Mouse (Mus musculus): ENCODE results near the gene Card14. TPM values are rescaled to one million over a fixed set of nuclear protein-coding genes. Genes with fewer than 3 reads are reported as not detected.
"Not testable (repeated sequence)": the region's sequence is repeated elsewhere in the genome, so short reads cannot be mapped to it uniquely, and the experiment has no call there.

The Card14 gene
- total RNA-seq, 2 experiments from 2014 or later: 0.06 to 0.16 TPM

DNA sequence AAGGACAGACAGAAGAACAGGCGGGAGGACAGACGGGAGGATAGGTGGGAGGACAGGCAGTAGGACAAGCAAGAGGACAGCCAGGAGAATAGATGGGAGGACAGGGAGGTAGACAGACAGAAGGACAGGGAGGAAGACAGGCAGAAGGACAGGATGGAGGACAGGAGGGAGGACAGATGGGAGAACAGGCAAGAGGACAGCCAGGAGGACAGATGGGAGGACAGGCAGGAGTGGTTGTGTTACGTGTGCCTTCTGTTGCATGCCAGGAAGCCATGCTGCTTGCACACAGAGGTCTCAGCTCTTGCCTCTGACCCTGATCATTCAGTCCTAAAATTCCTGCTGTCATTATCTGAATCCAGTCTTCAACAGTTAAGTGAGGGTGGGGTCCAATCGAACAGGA, 46.4 kb downstream of the Card14 start:
- intact Hi-C loops (cut with DNase I): loop anchor here (2.0 kb wide), 1 partner anchor 53 kb away; the partner anchor contains the start of gene Eif4a3
- no peak for DNase-seq

DNA sequence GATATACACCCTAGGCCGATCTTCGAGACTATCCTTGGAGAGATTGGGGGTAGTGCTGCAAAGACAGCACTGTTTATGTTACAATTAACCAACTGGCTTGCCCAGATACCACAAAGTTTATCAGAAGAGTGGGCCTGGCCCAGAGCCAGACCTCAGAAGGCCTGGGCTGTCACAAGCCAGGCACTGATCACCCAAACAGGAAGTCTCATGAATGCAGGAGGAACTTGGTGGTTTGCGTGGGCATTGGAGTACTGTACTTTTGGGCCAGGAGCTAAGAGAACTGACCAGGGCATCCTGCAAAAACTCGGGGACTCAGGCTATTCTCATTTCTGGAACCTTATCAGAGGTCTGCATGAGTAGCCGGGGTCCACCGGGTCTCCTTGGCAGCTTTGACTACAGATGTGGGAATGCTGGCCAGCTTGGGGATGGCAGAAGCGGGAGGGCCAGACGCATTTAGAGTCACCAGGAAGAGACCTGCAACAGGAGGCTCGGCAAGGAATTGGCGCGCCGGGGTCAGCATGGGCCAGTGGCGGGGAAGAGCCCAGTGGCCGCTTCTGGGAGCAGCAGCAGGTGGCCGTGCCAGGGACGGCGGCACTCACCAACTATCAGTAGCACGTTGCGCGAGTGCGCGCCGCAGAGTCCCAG, 47.4 kb downstream of the Card14 start:
- intact Hi-C loops (cut with DNase I): loop anchor here (2.0 kb wide), 1 partner anchor 54 kb away; the partner anchor contains the start of gene Eif4a3
- DNase-seq: peak; percentile 56 to 62

DNA sequence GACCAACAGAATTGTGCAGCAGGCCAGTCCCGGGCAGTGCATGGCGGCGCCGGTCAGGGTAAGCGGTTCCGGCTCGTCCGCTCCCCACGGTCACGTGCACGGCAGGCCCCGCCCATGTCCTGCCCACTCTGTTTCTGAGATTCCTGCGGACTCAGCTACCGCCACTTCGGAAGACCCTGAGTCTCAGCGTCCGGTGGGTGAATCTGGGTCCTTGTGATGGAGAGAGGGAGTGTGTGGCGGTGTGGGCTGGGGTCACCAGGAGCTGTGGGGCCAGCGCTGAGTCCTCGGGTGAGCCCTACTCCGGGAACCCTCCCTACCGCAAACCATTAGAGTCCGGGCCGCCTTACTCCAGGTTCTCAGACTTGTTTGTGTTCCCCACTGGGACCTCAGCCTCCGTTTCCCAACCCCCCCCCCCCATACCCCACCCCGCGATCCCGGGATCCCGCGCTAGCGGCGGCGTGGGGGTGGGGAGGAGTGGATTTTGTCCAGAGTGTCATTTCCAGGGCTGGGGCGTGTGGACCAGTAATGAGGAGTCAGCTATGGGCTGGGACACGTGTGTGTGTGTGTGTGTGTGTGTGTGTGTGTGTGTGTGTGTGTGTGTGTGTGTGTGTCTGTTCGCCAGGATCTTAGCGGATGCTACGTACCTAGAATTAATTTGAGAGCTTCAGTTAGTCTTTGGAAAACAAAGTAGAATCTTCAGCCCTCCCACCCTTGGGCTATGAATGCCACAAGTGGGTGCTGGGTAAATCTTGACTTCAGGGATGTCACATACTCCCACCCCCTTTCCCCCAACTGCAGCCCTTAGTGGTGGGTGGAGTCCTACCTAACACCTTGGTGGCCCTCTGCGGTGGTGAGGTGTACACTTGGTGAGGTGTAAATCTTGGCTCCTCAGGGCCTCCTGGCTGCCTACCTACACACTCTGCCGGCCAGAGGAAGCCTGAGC, 48.1 kb downstream of the Card14 start, which contains the start of the genes Sgsh and Slc26a11:
Sgsh (minus strand) TSS at position 94 of the 943 bp plus-strand sequence.
Slc26a11 (plus strand) TSS at position 115 of the 943 bp plus-strand sequence.
- intact Hi-C loops (cut with DNase I): loop anchor here (2.0 kb wide), 1 partner anchor 55 kb away; the partner anchor contains the start of gene Eif4a3
- DNase-seq: peak; percentile 90 to 93

DNA sequence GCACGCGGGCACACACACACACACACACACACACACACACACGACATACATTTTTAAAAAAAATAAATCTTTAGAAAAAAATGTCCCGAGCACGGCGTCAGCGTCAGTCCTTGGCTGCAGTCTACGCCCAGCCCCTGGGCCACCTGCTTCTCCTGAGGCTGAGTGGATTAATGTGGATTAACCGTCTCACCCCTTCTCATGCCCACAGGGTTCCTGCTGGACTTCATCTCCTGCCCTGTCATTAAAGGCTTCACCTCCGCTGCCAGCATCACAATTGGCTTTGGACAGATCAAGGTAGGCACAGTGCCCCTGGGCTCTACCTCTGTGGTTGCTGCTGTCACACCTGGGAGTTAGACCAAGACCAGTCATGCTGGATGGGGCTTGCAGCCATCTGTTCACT, 51.5 kb downstream of the Card14 start:
- DNase-seq: no peak
- intact Hi-C loops (cut with DNase I): no loop called here

DNA sequence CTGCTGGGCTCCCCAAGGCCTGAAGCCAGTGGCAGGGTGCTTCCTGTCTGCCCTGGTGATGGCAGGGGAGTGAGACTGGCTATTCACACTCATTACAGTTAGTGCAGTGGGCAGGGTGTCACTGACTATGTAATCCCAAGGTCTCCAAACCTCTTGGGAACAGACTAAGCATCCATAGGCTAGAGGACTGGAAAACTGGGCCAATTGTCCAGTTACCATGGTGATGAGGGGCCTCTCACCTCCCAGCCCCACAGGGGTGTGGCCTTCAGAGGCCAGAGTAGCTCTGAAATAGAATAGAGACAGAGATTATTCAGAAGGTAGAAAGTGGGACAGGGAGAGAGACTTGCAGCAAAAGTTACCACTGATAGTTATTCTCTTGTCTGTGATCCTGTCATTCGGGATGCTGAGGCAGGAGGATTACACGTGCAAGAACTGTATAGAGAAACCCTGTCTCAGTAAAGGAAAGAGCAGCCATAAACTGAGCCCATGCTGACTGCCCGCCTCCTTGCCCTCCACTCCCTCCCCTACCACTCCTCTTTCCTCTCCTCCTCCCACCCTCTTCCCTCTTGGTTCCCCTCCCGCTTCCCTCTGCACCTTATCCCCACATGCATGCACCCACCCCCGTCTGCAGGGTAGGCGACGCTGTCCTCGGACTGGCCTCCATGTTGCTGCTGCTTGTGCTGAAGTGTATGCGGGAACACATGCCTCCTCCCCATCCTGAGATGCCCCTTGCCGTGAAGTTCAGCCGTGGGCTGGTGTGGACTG, 55.4 kb downstream of the Card14 start:
- intact Hi-C loops (cut with DNase I): loop anchor here (1.0 to 5.0 kb wide), 2 partner anchors 24 to 39 kb away; no protein-coding TSS in a partner anchor
- DNase-seq: no peak

DNA sequence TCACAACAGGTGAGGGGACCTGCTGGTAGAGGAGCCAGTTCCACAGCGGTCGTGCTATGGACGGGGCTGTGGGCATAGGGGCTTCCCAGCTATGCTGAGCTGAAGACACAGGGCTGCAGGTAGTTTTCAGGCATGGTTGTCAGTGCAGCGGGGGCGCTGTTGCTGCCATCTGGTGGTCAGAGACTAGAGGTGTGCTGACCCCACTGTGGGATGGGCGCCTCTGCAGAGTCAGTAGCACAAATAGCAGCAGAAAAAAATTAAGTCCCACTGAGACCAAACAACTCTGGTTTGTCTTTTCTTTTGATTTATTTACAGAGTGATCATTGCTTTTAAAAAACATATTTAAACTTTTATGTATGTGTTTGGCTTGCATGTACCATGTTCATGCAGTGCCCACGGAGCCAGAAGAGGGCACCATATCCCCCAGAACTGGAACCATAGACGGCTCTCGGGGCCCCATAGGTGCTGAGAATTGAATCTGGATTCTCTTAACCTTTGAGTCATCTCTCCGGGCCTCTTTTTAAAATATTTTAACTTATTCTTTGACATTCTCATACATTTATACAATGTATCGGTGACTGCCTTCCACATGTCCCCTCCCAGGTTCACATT, 56.1 kb downstream of the Card14 start:
- intact Hi-C loops (cut with DNase I): loop anchor here (1.0 to 5.0 kb wide), 3 partner anchors 24 to 39 kb away; no protein-coding TSS in a partner anchor
- DNase-seq: peak; percentile 68 to 75

DNA sequence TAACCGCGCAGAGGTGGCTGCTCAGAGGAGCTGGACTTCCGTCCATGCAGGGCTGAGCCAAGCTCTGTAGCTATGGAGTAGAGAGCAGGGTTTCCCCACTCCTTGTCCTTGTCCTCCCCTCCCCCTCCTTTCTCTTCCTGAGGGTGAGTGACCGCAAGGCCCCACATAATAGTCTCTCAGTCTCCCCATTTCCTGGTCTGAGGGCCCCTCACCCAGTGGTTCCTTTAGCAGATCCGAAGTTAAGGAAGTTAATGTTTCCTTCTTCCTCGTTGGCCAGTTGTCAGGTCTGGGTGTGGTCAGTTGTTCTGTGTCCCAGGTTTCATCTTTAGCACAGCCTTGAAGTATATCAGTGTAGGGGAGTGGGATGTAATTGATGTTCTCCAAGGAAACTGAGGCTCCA, 67.9 kb downstream of the Card14 start:
- no peak for DNase-seq

DNA sequence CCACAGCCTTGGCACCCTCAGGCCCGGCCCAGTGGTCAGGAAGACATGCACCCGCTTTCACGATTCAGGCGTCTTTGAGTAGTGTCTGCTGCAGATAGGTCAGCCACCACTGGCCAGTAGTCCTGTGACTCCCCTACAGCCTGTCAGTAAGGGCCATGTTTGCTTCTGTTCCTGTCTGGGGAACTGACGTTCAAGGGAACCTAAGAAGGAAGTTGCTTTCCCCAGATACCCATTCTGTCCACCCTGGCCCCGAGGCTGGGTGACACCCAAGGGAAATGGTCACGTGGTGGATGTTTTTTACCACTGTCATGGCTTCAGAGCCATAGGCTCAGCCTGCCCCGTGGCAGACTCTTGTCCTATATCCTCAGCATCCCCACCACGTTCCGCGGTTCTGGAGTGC, 69.8 kb downstream of the Card14 start:
- intact Hi-C loops (cut with DNase I): no loop called here
- DNase-seq: no peak

More for the DNA sequence above, 67.9 kb downstream of the Card14 start:
- intact Hi-C loops (cut with DNase I): no loop called here

DNA sequence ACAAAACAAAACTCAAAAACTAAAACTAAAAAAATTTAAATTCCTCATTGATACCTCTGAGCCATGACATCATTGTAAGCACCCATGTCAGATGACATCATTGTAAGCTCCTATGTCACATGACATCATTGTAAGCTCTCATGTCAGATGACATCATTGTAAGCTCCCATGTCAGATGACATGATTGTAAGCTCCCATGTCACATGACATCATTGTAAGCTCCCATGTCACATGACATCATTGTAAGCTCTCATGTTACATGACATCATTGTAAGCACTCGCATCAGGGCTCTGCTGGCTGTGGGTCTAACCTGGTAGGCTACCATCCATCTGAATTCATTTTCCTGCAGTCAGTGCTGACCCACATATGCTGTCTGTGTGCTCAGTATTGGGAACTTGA, 71.0 kb downstream of the Card14 start:
- intact Hi-C loops (cut with DNase I): no loop called here
- no peak for DNase-seq

DNA sequence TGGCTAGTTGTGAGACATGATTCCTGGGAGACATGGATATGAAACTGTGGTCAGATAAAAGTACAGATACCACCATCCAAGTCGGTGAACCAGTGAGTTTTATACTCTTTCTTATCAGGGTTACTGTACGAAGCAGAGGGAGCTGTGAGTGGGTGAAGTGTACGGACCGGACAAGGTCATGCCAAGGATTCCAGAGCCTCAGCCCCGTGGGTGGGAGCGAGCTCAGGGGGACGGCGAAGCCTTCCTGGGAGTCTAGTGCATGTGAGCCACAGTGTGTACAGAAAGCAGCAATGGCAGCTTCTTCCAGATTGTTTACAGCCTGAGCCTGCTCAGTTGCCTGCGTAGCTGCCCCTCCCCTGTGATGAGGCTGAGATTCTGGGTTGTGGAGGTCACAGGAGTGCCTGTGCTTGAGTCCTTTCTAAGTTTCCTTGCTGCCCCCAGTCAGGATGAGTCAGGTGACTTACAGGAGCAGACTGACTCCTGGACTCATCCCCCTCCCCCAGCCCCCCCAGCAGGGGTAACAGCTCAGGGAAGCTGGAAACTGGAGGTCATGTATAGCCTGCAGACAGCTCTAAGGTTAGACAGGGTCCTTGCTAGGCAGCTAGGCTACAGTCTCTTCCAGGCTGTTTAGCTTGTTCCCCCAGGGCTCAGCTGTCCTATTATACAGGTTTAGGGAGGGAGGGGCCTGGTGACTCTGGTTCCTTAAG, 74.2 kb downstream of the Card14 start:
- intact Hi-C loops (cut with DNase I): no loop called here
- DNase-seq: no peak

DNA sequence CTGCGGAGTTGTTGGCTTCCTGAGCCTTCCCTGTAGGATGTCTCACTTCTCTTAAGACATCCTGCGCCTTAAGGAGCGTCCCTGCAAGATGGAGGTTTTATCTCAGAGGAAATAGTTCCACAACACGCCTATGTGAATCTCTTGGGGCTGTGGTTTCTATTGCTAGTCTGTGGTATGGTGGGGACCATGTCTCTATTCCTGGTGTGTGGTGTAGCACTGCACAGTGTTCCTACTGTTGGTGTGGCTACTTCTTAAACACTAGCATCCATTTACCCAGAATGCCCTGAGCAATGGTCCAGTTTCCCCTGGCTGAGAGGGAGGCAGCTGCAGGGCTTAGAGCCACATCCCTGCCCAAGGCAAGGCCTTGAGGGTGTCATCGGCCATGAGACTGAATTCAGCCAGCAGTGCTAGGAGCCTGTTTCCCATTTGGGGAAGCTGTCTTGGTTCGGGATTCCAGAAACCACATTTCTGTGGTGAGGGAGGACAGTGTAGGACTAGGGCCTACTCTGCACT, 74.8 kb downstream of the Card14 start:
- intact Hi-C loops (cut with DNase I): no loop called here
- no peak for DNase-seq

DNA sequence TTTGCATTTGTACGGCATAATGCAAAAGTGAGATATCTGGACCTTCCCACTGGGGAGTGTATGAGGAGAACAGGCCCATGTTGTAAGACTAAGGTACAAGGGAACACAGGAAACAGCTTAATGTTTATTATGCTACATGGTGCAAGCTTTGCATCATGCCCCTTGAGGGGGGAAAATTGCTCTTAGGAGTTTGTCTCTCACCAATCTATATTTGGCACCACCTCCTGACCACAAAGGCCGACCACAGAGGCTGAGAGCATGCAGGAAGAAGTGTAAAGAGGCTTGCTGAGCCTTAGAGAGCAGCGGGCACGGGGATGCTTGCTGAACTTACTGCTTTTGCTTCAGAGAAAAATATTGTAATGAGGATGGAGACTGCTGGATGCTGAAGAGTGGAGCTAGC, 77.3 kb downstream of the Card14 start:
- intact Hi-C loops (cut with DNase I): no loop called here

DNA sequence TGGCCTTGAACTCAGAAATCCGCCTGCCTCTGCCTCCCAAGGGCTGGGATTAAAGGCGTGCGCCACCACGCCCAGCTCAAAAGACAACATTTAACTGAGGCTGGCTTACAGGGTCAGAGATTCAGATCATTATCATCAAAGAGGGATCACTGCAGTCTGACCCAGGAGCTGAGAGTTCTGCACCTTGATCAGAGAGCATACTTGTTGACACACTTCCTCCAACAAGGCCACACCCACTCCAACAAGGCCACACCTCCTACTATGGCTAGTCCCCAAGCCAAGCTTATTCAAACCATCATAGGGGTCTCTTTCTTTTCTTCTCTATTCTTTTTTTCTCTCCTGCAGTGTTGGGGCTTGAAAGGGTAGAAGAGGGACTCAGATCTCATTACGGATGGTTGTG, 78.7 kb downstream of the Card14 start:
- intact Hi-C loops (cut with DNase I): no loop called here
- no peak for DNase-seq

More for the DNA sequence above, 77.3 kb downstream of the Card14 start:
- DNase-seq: no peak

DNA sequence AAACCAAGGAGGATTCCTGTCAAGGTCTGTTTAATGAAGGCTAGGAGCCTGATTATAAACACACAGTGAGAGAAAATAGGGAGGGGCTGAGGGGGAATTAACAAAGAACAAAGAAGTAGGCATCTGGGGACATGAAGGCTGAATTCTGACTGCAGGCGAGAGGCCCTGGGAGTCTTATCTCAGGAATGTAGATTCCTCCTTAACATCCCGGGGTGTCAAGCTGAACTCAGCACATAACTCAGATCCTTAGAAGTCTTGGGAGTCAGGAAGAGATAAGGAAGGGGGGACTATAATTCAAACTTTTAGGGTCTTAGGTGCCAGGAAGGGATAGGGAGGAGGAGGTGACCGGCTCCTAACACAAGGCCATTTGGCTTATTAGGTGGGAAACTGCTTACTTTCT, 79.7 kb downstream of the Card14 start:
- DNase-seq; intact Hi-C loops (cut with DNase I): not testable (repeated sequence)

DNA sequence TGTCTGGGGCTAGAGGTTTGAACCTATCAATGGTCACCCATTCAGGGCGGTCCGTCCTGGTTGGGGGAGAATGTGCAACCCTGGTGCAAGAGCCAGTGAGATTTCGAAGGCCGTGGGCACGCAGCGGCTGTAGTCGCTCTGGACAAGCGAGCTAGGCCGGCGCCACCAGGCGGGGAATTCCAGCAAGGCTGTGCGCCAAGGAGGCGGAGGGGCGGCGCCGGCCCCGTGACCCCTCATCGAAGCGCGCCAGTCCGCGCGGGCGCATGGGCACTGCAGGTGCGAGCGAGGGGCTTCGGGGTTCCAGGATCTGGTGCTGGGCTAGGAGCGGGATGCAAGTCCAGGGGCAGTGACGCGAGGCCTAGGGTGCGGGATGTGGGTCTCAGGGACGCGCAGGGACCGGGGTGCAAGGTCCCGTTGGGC, 82.3 kb downstream of the Card14 start:
- intact Hi-C loops (cut with DNase I): loop anchor here (2.0 kb wide), 1 partner anchor 25 kb away; no protein-coding TSS in a partner anchor
- DNase-seq: peak in 1 of 2 experiments; percentile 87

DNA sequence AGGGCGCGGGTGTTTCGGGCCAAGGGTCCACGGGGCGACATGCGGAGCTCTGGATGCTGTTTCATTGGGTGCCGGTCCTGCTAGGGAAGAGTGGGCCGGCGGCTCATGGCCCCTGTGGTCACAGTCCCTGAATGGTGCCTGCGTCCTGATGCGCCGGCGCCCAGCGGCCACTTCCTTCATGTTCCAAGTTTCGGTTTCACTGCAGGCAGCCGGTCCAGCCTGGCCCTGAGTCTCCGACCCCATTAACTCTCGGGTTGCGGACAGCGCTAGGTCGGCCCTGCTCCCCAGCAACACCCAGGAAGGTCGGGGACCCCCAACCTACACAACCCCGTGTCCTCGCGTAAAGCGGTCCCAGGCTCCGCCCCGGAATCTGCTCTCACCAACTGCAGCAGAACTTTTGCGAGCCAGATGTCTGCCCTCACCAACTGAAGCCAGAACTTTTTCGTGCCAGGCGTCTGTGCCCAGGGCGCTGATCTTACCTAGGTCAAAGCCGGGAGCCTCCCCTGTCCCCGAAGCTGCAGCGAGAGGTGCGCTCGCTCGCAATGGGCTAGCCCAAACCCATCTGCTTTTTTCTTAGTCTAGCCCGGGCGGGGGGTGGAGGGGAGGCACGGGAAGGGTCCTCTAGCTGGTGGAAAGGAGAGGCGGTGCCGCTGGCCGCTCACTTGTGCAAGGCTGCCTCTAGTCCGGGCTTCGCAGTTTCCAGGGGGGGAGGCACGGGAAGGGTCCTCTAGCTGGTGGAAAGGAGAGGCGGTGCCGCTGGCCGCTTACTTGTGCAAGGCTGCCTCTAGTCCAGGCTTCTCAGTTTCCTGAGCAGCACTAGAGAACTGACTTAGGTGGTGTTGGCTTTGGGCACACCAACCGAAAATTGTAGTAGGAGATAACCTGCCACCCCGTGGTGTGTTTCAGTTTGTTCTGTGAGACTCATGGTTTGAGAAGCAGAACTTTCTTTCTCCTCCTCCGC, 83.0 kb downstream of the Card14 start:
- intact Hi-C loops (cut with DNase I): no loop called here
- peak; percentile 77 to 88 for DNase-seq

DNA sequence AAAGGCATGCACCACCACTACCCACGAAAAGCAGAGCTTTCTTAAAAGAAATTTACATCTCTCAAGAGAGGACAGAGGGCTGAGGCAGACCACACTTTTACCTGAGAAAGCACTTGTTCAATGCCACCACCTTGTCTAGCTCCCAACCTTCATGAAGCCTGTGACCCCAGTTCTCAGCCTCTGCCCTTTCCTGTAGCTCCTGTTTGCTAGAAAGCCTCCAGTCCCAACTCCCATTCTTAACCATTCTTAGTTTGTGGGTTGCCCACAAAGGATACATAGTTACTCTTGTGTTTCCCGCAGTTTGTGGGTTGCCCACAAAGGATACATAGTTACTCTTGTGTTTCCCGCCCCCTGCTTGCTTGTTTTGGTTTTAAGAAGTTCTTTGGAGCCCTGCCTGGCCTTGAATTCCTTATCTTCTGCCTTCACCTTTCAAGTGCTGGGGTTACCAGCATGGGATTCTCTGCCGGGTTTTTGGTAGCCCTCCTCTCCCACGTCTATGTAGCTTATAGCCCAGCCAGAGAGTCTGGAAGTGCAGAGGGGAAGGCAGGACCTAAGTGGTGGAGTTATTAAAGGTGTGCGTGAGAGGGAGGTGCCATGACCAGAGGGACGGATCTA, 83.9 kb downstream of the Card14 start:
- peak in 1 of 2 experiments; percentile 10 for DNase-seq
- intact Hi-C loops (cut with DNase I): no loop called here

Measured in heart, postnatal 36 days (tissue).